Mouse (Mus musculus): ENCODE measurements around the gene Oas1f.
"Not testable (repeated sequence)": the region's sequence is repeated elsewhere in the genome, so short reads cannot be mapped to it uniquely, and the experiment has no call there.

The Oas1f gene

DNA sequence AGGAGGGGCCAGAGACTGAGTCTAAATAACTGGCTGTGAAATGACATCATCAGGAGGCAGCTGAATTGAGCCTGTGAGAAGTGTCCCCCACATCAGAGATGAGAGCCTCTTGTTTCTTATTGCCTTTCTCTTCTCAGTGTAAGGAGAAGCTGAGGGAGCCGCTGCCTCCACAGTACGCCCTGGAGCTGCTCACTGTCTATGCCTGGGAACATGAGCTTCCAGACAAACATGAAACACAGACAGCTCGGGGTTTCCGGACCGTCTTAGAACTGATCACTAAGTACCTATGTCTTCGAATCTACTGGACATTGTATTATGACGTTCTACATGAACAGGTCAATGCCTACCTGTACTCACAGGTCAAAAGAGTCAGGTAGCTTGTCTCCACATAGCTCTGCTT, 23.6 kb downstream of the Oas1f start:
- DNase-seq (ENCODE audit: low read depth, low spot score) = no peak

- DNase-seq (ENCODE audit: low read depth, low spot score) = no peak
These were observed 24.3 kb downstream of the Oas1f start for GRCm38 (mm10) chr5:120871469-120871868.

- not testable (repeated sequence) for DNase-seq (ENCODE audit: low read depth, low spot score)
These were observed 29.7 kb downstream of the Oas1f start for GRCm38 (mm10) chr5:120876839-120877238.

- DNase-seq (ENCODE audit: low read depth, low spot score) = not testable (repeated sequence)
These were observed 30.2 kb downstream of the Oas1f start for GRCm38 (mm10) chr5:120877407-120877806.

DNA sequence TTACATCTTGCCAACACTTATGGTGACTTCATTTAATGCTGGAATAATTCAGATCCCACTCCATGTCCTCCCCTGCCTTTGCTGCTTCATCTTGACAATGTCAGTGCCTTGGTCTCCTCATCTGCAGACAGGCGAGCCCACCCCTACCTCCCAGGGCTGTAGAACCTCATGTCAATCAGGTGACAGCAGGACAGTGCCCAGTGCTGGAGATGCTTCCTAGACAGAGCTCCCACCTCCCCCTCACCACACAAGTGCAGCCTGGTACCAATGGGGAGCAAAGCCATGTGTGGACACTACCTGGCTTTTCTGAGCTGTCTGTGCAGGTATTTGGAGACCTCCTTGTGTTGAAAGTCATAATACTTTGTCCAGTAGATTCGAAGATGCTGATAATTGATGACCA, 31.6 kb downstream of the Oas1f start:
- not testable (repeated sequence) for DNase-seq (ENCODE audit: low read depth, low spot score)

DNA sequence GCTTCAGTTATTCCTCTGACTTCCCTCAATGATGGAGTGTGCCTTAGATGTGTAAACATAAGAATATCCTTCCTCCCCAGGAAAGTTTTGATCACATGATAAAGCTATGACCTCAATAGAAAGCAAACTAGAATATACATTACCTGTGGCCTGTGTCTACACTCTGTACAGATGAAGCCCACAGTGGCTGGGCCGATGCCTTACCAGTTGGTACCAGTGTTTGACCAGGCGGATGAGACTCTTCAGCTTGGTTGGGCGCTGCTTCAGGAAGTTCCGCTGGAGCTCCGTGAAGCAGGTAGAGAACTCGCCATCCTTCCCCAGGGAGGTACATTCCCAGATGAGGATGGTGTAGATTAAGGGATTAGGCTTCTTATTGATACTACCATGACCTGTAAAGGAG, 34.5 kb downstream of the Oas1f start:
- DNase-seq (ENCODE audit: low read depth, low spot score) = not testable (repeated sequence)

DNA sequence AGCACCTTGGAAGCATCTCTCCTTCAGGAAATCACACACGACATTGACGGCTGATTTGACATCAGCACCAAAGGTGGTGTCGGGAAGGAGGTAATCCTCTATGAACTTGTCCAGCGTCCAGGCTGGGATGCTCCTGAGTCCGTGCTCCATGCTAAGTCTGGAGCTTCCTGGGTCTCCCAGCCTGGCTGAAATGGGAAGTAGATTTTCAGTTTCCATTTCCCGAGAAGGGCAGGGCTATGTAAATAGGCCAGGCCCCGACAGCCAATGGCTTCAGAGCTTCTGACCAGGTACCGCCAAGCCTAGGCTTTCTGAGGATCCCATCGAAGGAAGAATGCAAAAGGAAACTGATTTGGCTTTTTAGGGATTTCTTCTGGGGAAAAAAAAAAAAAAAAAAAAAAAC, 40.2 kb downstream of the Oas1f start, which contains the start of gene Oas1g:
Gene Oas1g, minus strand, starts transcription at position 201 of the 400 bp plus-strand sequence.
- not testable (repeated sequence) for DNase-seq (ENCODE audit: low read depth, low spot score)

- DNase-seq (ENCODE audit: low read depth, low spot score) = no peak
These were observed 40.7 kb downstream of the Oas1f start for GRCm38 (mm10) chr5:120887831-120888230.

GRCm38 (mm10) chr5:120888294-120888815, 41.2 kb downstream of the Oas1f start:
- DNase-seq (ENCODE audit: low read depth, low spot score) = not testable (repeated sequence)

DNA sequence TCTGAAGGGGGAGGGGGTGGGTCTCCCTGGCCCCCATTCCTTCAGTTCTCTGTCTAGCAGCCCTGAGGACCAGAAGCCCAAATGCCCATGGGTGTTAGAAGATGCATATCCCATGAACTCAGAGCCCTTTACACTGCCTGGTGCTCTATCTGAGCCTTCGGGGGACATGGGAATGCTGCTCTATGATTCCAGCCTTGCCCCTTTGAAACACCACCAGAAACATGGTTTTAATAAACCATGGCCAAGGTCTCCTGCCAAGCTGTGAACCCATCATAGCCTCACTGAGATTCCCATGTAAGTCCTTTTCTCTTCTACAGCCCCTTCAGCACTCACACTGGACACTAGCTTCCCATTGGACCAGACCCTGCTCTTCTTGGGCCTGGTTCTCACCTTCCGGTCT, 42.9 kb downstream of the Oas1f start:
- no peak for DNase-seq (ENCODE audit: low read depth, low spot score)

- DNase-seq (ENCODE audit: low read depth, low spot score) = no peak
These were observed 43.8 kb downstream of the Oas1f start for GRCm38 (mm10) chr5:120890991-120891390.

GRCm38 (mm10) chr5:120891566-120892242, 44.5 kb downstream of the Oas1f start:
- not testable (repeated sequence) for DNase-seq (ENCODE audit: low read depth, low spot score)

DNA sequence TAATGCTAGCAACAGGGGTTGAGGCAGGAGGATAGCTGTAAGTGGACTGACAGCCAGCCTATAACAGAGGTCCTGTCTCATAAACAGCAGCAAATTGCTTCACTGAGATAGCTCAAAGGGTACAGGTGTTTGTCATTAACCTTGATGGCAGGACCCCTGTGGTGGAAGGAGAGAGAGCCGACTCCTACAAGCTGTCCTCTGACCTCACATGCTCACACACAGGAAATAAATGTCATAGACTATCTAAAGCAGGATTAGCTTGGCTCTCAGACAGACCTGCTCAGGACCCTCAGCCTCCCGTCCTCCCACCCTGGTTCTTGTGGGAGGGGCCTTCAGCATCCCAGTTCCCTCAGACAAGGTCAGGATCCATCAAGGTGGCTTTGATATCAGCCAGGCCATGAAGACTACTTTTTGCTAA, 45.1 kb downstream of the Oas1f start:
- no peak for DNase-seq (ENCODE audit: low read depth, low spot score)

GRCm38 (mm10) chr5:120893866-120894265, 46.7 kb downstream of the Oas1f start:
- not testable (repeated sequence) for DNase-seq (ENCODE audit: low read depth, low spot score)

DNA sequence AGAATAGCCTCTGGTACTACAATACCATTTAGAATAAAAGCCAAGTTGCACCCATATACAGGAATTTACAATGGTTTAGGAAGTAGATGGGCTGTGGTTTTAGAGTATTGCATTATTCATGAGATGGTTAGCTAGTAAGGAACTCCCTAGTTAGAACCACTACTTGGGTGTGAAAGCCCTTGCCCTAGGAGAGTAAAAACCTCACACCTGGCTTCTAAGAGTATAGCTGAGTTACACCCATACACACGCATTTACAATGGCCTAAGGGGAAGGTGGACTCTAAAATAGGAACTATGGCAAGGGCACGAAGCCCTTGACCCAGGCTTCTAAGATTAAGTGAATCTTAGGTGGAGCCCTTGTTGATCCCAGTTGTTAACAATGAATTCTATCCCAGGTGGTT, 47.5 kb downstream of the Oas1f start:
- DNase-seq (ENCODE audit: low read depth, low spot score) = not testable (repeated sequence)

GRCm38 (mm10) chr5:120895231-120895900, 48.2 kb downstream of the Oas1f start:
- no peak for DNase-seq (ENCODE audit: low read depth, low spot score)

DNA sequence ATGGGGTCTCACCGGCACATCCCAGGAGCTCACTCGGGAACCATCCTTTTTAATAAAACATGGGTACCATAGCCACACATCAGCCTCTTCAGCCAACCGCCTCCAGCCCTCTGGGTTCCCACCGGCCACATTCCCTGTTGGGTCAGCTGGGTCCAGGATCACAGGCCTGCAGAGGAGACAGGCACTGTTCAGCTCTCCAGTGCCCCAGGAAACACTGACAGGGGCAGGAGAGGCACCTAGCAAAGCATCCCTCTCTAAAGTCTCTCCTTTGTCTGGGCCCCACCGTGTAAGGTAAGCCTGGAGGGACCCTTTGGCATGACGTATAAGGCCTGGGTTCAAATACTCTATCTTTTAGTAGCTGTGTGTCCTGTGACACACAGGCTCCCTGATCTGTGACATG, 51.1 kb downstream of the Oas1f start:
- DNase-seq (ENCODE audit: low read depth, low spot score) = no peak

DNA sequence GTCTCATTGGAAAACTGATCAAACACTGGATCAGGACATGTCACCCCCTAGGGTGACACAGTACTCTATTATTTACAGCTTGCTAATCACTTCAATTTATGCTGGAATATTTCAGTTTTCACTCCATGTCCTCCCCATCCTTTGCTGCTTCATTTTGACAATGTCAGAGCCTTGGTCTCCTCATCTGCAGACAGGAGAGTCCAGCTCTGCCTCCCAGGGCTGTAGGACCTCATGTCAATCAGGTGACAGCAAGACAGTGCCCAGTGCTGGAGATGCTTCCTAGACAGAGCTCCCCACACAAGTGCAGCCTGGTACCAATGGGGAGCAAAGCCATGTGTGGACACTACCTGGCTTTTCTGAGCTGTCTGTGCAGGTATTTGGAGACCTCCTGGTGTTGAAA, 51.6 kb downstream of the Oas1f start:
- no peak for DNase-seq (ENCODE audit: low read depth, low spot score)

- no peak for DNase-seq (ENCODE audit: low read depth, low spot score)
These were observed 53.5 kb downstream of the Oas1f start for GRCm38 (mm10) chr5:120900666-120901065.

DNA sequence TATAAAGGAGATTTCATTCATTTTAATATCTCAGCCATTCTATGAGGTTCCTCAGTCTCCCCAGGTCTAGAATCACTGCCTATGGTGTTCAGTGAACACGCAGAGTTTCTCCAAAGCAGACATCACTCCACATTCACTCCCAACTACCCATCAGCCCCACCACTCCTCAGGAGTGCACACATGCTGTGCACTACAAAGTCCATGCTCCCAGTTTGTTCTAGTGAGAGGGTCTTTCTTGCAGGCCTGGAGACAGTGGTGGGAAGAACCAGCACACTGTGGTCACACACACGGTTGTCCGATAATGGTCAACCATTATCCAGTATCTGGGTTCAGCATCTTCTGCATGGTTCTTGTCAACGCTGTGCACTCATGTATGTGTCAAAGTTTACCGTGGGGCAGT, 54.9 kb downstream of the Oas1f start:
- no peak for DNase-seq (ENCODE audit: low read depth, low spot score)

GRCm38 (mm10) chr5:120906791-120907733, 59.9 kb downstream of the Oas1f start, which contains the start of gene Oas1a:
Oas1a (minus strand) TSS chr5:120907521.
- peak; percentile 22 for DNase-seq (ENCODE audit: low read depth, low spot score)
